Mouse (Mus musculus) heart, postnatal 0 days (tissue): Measurements from ENCODE around the gene Slc11a2.

Experiments
- CTCF ChIP-seq: IDR thresholded peaks from 2 replicates; pipeline ENCODE4 v1.5.1; 2016; ENCODE audit warnings: antibody characterized with exemption, control low read depth, low read depth
- EP300 ChIP-seq: IDR thresholded peaks from 2 replicates; pipeline ENCODE4 v1.6.1; 2016; ENCODE audit warnings: antibody characterized with exemption, low read depth

- TF ChIP-seq CTCF (peak; percentile 68), EP300 (no peak)
Measured at GRCm38 (mm10) chr15:100375066-100375465, 49.8 kb downstream of the Slc11a2 start.
